Mouse (Mus musculus) spleen, adult 2 months (tissue): ENCODE measurements around the gene Abr. TPM values are rescaled to one million over a fixed set of nuclear protein-coding genes. Genes with fewer than 3 reads are reported as not detected.

ENCODE experiments used
- DNase-seq, 2 experiments: peaks; one replicate each; pipeline versions ENCODE4 v3.0.0 to v3.0.0-alpha.2; 2012 to 2021; ENCODE audit warnings: low spot score in 2 of 2, low read depth in 1 of 2
- H3K27ac ChIP-seq: fragments of 200-500 bp; 2 replicates; pipeline ENCODE4 v1.5.1; 2012; ENCODE audit warnings: low read length, inconsistent platforms; ENCODE audit not compliant: insufficient read depth
- H3K27me3 ChIP-seq: fragments of 200-500 bp; 2 replicates; pipeline ENCODE4 v1.6.1; 2012; ENCODE audit warnings: mild to moderate bottlenecking, moderate library complexity, low read length, inconsistent platforms; ENCODE audit not compliant: control insufficient read depth, insufficient read depth
- H3K36me3 ChIP-seq: fragments of 200-500 bp; 2 replicates; pipeline ENCODE4 v1.6.1; 2012; ENCODE audit warnings: mild to moderate bottlenecking, low read length, inconsistent platforms; ENCODE audit not compliant: control insufficient read depth, insufficient read depth
- H3K4me1 ChIP-seq: fragments of 200-500 bp; 2 replicates; pipeline ENCODE4 v1.6.1; 2011; ENCODE audit warnings: inconsistent platforms; ENCODE audit not compliant: control insufficient read depth, insufficient read depth, insufficient read length
- H3K4me3 ChIP-seq: fragments of 200-500 bp; 2 replicates; pipeline ENCODE4 v1.5.1; 2011; ENCODE audit warnings: mild to moderate bottlenecking, inconsistent platforms; ENCODE audit not compliant: insufficient read depth, insufficient read length; ENCODE audit errors: extremely low read depth
- CTCF ChIP-seq: fragments of 200-500 bp; IDR thresholded peaks from 2 replicates; pipeline ENCODE4 v1.5.1; 2011; ENCODE audit warnings: mild to moderate bottlenecking, inconsistent platforms; ENCODE audit not compliant: insufficient read depth, insufficient read length, insufficient replicate concordance; ENCODE audit errors: extremely low read depth
- POLR2A ChIP-seq: fragments of 200-500 bp; IDR thresholded peaks from 2 replicates; pipeline ENCODE4 v1.6.1; 2011; ENCODE audit warnings: low read depth, low read length, inconsistent platforms
- WGBS: fragments of 180-500 bp; shearing (Covaris S2); methylation state at CpG from one replicate; pipeline ENCODE4 v1.1.7; 2018; 5-methylcytosine and 5-hydroxymethylcytosine counted together
- polyA plus RNA-seq: library from polyadenylated mRNA; depleted of rRNA; stranded (reverse); fragments of >200 nt; gene quantifications from 2 replicates; pipeline ENCODE4 v1.2.3, GENCODE M21; 2012

Gene Abr
- polyA plus RNA-seq, 1 experiment = 37.2 TPM

DNA sequence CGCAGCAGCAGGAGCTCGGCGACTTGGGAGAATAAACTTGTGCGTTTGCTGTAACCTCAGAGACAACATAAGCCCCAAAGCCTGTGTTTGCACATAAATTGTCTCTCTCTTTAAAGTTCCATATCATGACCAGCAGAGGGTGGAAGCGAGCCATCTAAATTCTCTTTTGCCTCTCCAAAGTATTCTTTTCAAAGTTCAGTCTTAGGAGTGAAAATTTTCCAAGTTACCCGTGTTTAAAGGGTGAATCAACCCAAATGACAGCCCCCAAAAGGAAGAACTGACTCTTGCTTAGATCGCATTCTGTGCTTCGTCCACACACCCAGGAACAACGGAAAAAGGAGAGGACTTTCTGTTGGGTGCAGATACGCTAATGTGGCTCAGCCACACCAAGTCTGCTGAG, 33.0 kb upstream of the Abr start:
- 9% methylated on average over 10 of the region's 10 CpGs for WGBS
- DNase-seq = no peak
- Histone ChIP-seq H3K4me1 (no peaks in the 10 kb centered on the region), H3K27ac (no peak overlapping the region), H3K4me3 (no peak overlapping the region), H3K27me3 (no peaks in the 10 kb centered on the region), H3K36me3 (no peaks in the 10 kb centered on the region)
- TF ChIP-seq POLR2A (no peak), CTCF (no peak)

DNA sequence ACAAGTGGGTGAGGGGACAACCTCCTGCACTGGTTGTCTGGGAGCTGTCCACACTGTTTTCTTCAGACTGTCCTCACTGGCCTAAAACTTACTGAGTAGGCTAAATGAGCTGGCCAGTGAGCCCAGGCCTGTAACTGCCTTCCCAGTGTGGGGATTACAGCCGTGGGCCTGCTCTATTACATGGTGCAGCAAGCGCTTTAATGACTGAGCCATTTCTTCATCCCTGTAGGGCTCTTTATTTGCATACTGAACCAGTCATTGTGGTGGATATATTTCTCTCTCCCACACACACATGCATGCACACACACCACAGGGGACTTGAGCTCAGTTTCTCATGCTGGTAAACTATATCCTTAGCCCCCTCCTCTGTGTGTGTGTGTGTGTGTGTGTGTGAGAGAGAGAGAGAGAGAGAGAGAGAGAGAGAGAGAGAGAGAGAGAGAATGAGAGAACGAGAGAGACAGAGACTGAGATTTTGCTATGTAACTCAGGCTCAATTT, 30.8 kb upstream of the Abr start:
- no peak overlapping the region for H3K4me3 ChIP-seq
- TF ChIP-seq CTCF = no peak
- TF ChIP-seq POLR2A = no peak
- H3K27ac ChIP-seq = no peak overlapping the region
- 69% methylated on average over 3 of the region's 3 CpGs for WGBS
- no peaks in the 10 kb centered on the region for H3K4me1 ChIP-seq
- no peaks in the 10 kb centered on the region for H3K27me3 ChIP-seq
- no peak for DNase-seq
- no peaks in the 10 kb centered on the region for H3K36me3 ChIP-seq

GRCm38 (mm10) chr11:76650862-76651560, 28.9 kb upstream of the Abr start:
- Histone ChIP-seq H3K4me1 (no peaks in the 10 kb centered on the region), H3K36me3 (no peaks in the 10 kb centered on the region), H3K27ac (no peak overlapping the region), H3K4me3 (no peak overlapping the region), H3K27me3 (no peaks in the 10 kb centered on the region)
- no peak for DNase-seq
- WGBS = 63% methylated on average over 14 of the region's 14 CpGs
- no peak for TF ChIP-seq POLR2A
- no peak for TF ChIP-seq CTCF

DNA sequence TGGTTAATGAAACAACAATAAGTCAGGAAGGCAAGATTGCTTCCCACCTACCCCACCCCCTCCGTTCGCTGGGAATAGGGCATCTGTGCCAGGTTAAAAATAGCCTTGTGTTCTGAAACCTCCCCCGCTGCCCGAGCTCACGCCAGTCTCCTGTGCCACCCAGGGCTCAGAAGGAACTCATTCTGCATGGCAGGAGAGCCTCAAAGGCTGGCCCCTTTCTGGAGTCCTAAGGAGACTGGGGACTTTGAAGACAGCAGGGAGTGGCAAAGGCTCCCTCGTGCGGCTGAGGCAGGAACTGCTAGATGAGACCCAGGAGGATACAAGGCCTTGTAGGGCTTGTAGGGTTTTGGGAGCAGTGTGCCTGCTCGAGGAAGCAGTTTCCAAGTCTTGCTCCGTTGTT, 25.4 kb upstream of the Abr start:
- no peak overlapping the region for H3K4me3 ChIP-seq
- TF ChIP-seq CTCF = peak; percentile 80; the same call in 1 of the 2 replicates
- TF ChIP-seq POLR2A = no peak
- WGBS = under 1% methylated on average over 9 of the region's 9 CpGs
- H3K4me1 ChIP-seq = no peaks in the 10 kb centered on the region
- H3K36me3 ChIP-seq = no peaks in the 10 kb centered on the region
- H3K27me3 ChIP-seq = no peaks in the 10 kb centered on the region
- no peak overlapping the region for H3K27ac ChIP-seq
- DNase-seq = peak; percentile 35 to 57

DNA sequence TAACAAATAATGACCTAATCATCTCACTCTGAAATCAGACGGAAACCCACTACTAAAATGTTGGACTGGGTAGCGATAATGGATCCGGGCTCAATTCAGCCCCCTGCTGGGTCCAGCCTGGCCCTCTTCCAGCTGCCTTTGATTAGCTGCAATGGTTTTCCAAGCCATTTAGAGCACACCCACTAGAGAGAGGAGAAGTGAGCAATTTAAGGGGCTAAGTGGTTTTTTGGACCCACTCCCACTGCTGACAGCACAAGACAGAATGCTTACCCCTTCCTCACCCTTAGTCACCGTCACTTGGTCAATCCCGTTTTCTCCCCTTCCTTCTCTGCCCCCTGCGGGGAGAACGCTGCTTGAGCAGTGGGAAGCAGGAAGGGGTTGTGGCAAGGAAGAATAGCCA, 24.9 kb upstream of the Abr start:
- no peaks in the 10 kb centered on the region for H3K36me3 ChIP-seq
- no peak for DNase-seq
- WGBS = 26% methylated on average over 7 of the region's 7 CpGs
- H3K4me1 ChIP-seq = no peaks in the 10 kb centered on the region
- H3K27me3 ChIP-seq = no peaks in the 10 kb centered on the region
- TF ChIP-seq POLR2A (no peak), CTCF (no peak)
- H3K4me3 ChIP-seq = no peak overlapping the region
- no peak overlapping the region for H3K27ac ChIP-seq

GRCm38 (mm10) chr11:76645955-76646354, 23.8 kb upstream of the Abr start:
- WGBS = under 1% methylated on average over 19 of the region's 19 CpGs
- no peak overlapping the region for H3K4me3 ChIP-seq

GRCm38 (mm10) chr11:76645036-76645435, 22.9 kb upstream of the Abr start:
- no peak for TF ChIP-seq CTCF
- TF ChIP-seq POLR2A = no peak
- no peaks in the 10 kb centered on the region for H3K27me3 ChIP-seq
- DNase-seq = no peak
- H3K36me3 ChIP-seq = no peaks in the 10 kb centered on the region
- no peak overlapping the region for H3K4me3 ChIP-seq
- H3K27ac ChIP-seq = no peak overlapping the region
- H3K4me1 ChIP-seq = no peaks in the 10 kb centered on the region
- WGBS = 23% methylated on average over 9 of the region's 9 CpGs

More at GRCm38 (mm10) chr11:76645955-76646354, 23.8 kb upstream of the Abr start:
- no peaks in the 10 kb centered on the region for H3K36me3 ChIP-seq
- TF ChIP-seq POLR2A (no peak), CTCF (peak; percentile 95)
- no peaks in the 10 kb centered on the region for H3K27me3 ChIP-seq
- peak; percentile 28 to 75 for DNase-seq
- no peaks in the 10 kb centered on the region for H3K4me1 ChIP-seq
- no peak overlapping the region for H3K27ac ChIP-seq

- no peaks in the 10 kb centered on the region for H3K27me3 ChIP-seq
- DNase-seq = no peak
- no peak for TF ChIP-seq POLR2A
- WGBS = 59% methylated on average over 6 of the region's 6 CpGs
- no peaks in the 10 kb centered on the region for H3K4me1 ChIP-seq
- no peaks in the 10 kb centered on the region for H3K36me3 ChIP-seq
- H3K4me3 ChIP-seq = no peak overlapping the region
- no peak overlapping the region for H3K27ac ChIP-seq
These were observed 22.1 kb upstream of the Abr start for GRCm38 (mm10) chr11:76644257-76644656.
